Mouse (Mus musculus) MEL (cell line): ENCODE measurements around the gene Mrpl9. TPM values are rescaled to one million over a fixed set of nuclear protein-coding genes. Genes with fewer than 3 reads are reported as not detected.

Experiments used
- DNase-seq: peaks from one replicate; pipeline ENCODE4 v3.0.0; 2011; ENCODE audit warnings: low read depth, low spot score
- H3K27ac ChIP-seq: 2 replicates; pipeline ENCODE4 v1.5.1; 2012; ENCODE audit warnings: low read depth, mild to moderate bottlenecking, control low read depth, low read length, moderate library complexity; ENCODE audit not compliant: control insufficient read depth
- H3K27me3 ChIP-seq, 2 experiments: fragments of 150-350 bp in 1 of 2; sonication (generic) in 1 of 2; 2 replicates each; pipeline ENCODE4 v1.6.1; 2012; ENCODE audit warnings: low read length in 2 of 2, mild to moderate bottlenecking in 2 of 2, improper control_type of control experiment in 1 of 2, moderate library complexity in 1 of 2; ENCODE audit not compliant: insufficient read depth in 2 of 2, control insufficient read depth in 1 of 2
- H3K36me3 ChIP-seq, 2 experiments: 2 replicates each; pipeline ENCODE4 v1.6.1; 2012 to 2014; ENCODE audit warnings: low read length in 2 of 2, improper control_type of control experiment in 1 of 2, inconsistent platforms in 1 of 2, mild to moderate bottlenecking in 1 of 2; ENCODE audit not compliant: insufficient read depth in 2 of 2, control insufficient read depth in 1 of 2
- H3K4me1 ChIP-seq, 2 experiments: fragments of 150-350 bp in 1 of 2; sonication (generic) in 1 of 2; 2 replicates each; pipeline ENCODE4 v1.6.1; 2012; ENCODE audit warnings: low read length in 2 of 2, improper control_type of control experiment in 1 of 2, mild to moderate bottlenecking in 1 of 2; ENCODE audit not compliant: insufficient read depth in 2 of 2, control insufficient read depth in 1 of 2
- H3K4me3 ChIP-seq, 2 experiments: fragments of 150-350 bp in 1 of 2; sonication (generic) in 1 of 2; 2 replicates each; pipeline ENCODE4 v1.5.1; 2012; ENCODE audit warnings: low read depth in 2 of 2, low read length in 2 of 2, mild to moderate bottlenecking in 2 of 2, moderate library complexity in 2 of 2, control low read depth in 1 of 2, improper control_type of control experiment in 1 of 2; ENCODE audit not compliant: control insufficient read depth in 1 of 2, insufficient read depth in 1 of 2
- H3K79me2 ChIP-seq: 2 replicates; pipeline ENCODE4 v1.6.1; 2012; ENCODE audit warnings: mild to moderate bottlenecking, low read length, moderate library complexity; ENCODE audit not compliant: control insufficient read depth, poor library complexity, insufficient read depth
- H3K9ac ChIP-seq: 2 replicates; pipeline ENCODE4 v1.6.1; 2012; ENCODE audit warnings: low read depth, mild to moderate bottlenecking, control low read depth, low read length, moderate library complexity; ENCODE audit not compliant: control insufficient read depth, poor library complexity, severe bottlenecking
- H3K9me3 ChIP-seq: fragments of 150-350 bp; sonication (generic); replicated peaks from 2 replicates; pipeline ENCODE4 v1.6.1; 2012; ENCODE audit warnings: mild to moderate bottlenecking, low read length, improper control_type of control experiment, moderate library complexity; ENCODE audit not compliant: insufficient read depth
- BHLHE40 ChIP-seq: IDR thresholded peaks from 2 replicates; pipeline ENCODE4 v1.6.1; 2012; ENCODE audit warnings: low read depth, mild to moderate bottlenecking, inconsistent platforms, low read length, improper control_type of control experiment, borderline replicate concordance
- CHD1 ChIP-seq: IDR thresholded peaks from 2 replicates; pipeline ENCODE4 v1.6.1; 2012; ENCODE audit warnings: low read depth, mild to moderate bottlenecking, inconsistent platforms, low read length, improper control_type of control experiment
- CHD2 ChIP-seq: IDR thresholded peaks from 2 replicates; pipeline ENCODE4 v1.6.1; 2011; ENCODE audit warnings: low read length, improper control_type of control experiment
- E2F4 ChIP-seq: IDR thresholded peaks from 2 replicates; pipeline ENCODE4 v1.6.1; 2011; ENCODE audit warnings: low read depth, low read length, improper control_type of control experiment, borderline replicate concordance
- ELF1 ChIP-seq: IDR thresholded peaks from 2 replicates; pipeline ENCODE4 v1.6.1; 2014; ENCODE audit warnings: low read depth, mild to moderate bottlenecking, inconsistent platforms, low read length, improper control_type of control experiment, moderate library complexity
- EP300 ChIP-seq, 2 experiments: IDR thresholded peaks; 2 replicates each; pipeline ENCODE4 v1.6.1; 2011; ENCODE audit warnings: improper control_type of control experiment in 2 of 2, low read length in 2 of 2, low read depth in 1 of 2, mild to moderate bottlenecking in 1 of 2
- ETS1 ChIP-seq: IDR thresholded peaks from 2 replicates; pipeline ENCODE4 v1.6.1; 2012; ENCODE audit warnings: low read depth, mild to moderate bottlenecking, inconsistent platforms, low read length, improper control_type of control experiment, moderate library complexity
- GABPA ChIP-seq: IDR thresholded peaks from 2 replicates; pipeline ENCODE4 v1.6.1; 2012; ENCODE audit warnings: low read depth, mild to moderate bottlenecking, inconsistent platforms, low read length, improper control_type of control experiment, moderate library complexity
- GATA1 ChIP-seq: IDR thresholded peaks from 2 replicates; pipeline ENCODE4 v1.6.1; 2011; ENCODE audit warnings: low read depth, low read length, improper control_type of control experiment
- KAT2A ChIP-seq: conservative IDR thresholded peaks from 2 replicates; pipeline ENCODE4 v1.6.1; 2012; ENCODE audit warnings: low read depth, low read length, improper control_type of control experiment, inconsistent platforms
- MAFK ChIP-seq: IDR thresholded peaks from 2 replicates; pipeline ENCODE4 v1.6.1; 2011; ENCODE audit warnings: low read depth, mild to moderate bottlenecking, low read length, improper control_type of control experiment, borderline replicate concordance
- MEF2A ChIP-seq: IDR thresholded peaks from 2 replicates; pipeline ENCODE4 v1.6.1; 2014; ENCODE audit warnings: low read depth, mild to moderate bottlenecking, inconsistent platforms, low read length, improper control_type of control experiment; ENCODE audit not compliant: poor library complexity, insufficient replicate concordance, severe bottlenecking; ENCODE audit errors: extremely low read depth
- MXI1 ChIP-seq: IDR thresholded peaks from 2 replicates; pipeline ENCODE4 v1.6.1; 2011; ENCODE audit warnings: mild to moderate bottlenecking, low read depth, low read length, improper control_type of control experiment
- MYB ChIP-seq: IDR thresholded peaks from 2 replicates; pipeline ENCODE4 v1.6.1; 2011; ENCODE audit warnings: mild to moderate bottlenecking, low read depth, low read length, improper control_type of control experiment
- NELFE ChIP-seq: IDR thresholded peaks from 2 replicates; pipeline ENCODE4 v1.6.1; 2011; ENCODE audit warnings: low read depth, low read length, improper control_type of control experiment
- POLR2A ChIP-seq, 2 experiments: IDR thresholded peaks; 2 replicates each; pipeline ENCODE4 v1.6.1; 2011 to 2012; ENCODE audit warnings: low read length in 2 of 2, mild to moderate bottlenecking in 2 of 2, control low read depth in 1 of 2, improper control_type of control experiment in 1 of 2, low read depth in 1 of 2, moderate library complexity in 1 of 2; ENCODE audit not compliant: control insufficient read depth in 1 of 2, insufficient read depth in 1 of 2, poor library complexity in 1 of 2
- POLR2AphosphoS5 ChIP-seq: IDR thresholded peaks from 2 replicates; pipeline ENCODE4 v1.6.1; 2012; ENCODE audit warnings: low read depth, borderline replicate concordance, mild to moderate bottlenecking, inconsistent platforms, low read length, moderate library complexity, mixed read lengths
- RAD21 ChIP-seq: IDR thresholded peaks from 2 replicates; pipeline ENCODE4 v1.6.1; 2011; ENCODE audit warnings: mild to moderate bottlenecking, low read depth, low read length, improper control_type of control experiment
- RCOR1 ChIP-seq: IDR thresholded peaks from 2 replicates; pipeline ENCODE4 v1.6.1; 2012; ENCODE audit warnings: low read depth, mild to moderate bottlenecking, inconsistent platforms, low read length, improper control_type of control experiment
- SIN3A ChIP-seq: IDR thresholded peaks from 2 replicates; pipeline ENCODE4 v1.6.1; 2012; ENCODE audit warnings: low read length, improper control_type of control experiment, inconsistent platforms
- SMC3 ChIP-seq: IDR thresholded peaks from 2 replicates; pipeline ENCODE4 v1.6.1; 2011; ENCODE audit warnings: low read depth, low read length, improper control_type of control experiment
- TAL1 ChIP-seq: IDR thresholded peaks from 2 replicates; pipeline ENCODE4 v1.6.1; 2012; ENCODE audit warnings: mild to moderate bottlenecking, inconsistent platforms, low read length, moderate library complexity, mixed read lengths
- TBP ChIP-seq: IDR thresholded peaks from 2 replicates; pipeline ENCODE4 v1.8.0; 2011; ENCODE audit warnings: low read depth, low read length, improper control_type of control experiment
- TCF12 ChIP-seq: IDR thresholded peaks from 2 replicates; pipeline ENCODE4 v1.6.1; 2014; ENCODE audit warnings: low read depth, mild to moderate bottlenecking, inconsistent platforms, low read length, improper control_type of control experiment, moderate library complexity
- UBTF ChIP-seq: IDR thresholded peaks from 2 replicates; pipeline ENCODE4 v1.6.1; 2012; ENCODE audit warnings: low read depth, mild to moderate bottlenecking, inconsistent platforms, low read length, improper control_type of control experiment, moderate library complexity, borderline replicate concordance; ENCODE audit not compliant: insufficient read depth
- ZC3H11A ChIP-seq: IDR thresholded peaks from 2 replicates; pipeline ENCODE4 v1.6.1; 2012; ENCODE audit warnings: low read depth, mild to moderate bottlenecking, inconsistent platforms, low read length, improper control_type of control experiment
- ZKSCAN1 ChIP-seq: IDR thresholded peaks from 2 replicates; pipeline ENCODE4 v1.6.1; 2012; ENCODE audit warnings: low read depth, mild to moderate bottlenecking, inconsistent platforms, low read length, improper control_type of control experiment, moderate library complexity
- ZMIZ1 ChIP-seq: IDR thresholded peaks from 2 replicates; pipeline ENCODE4 v1.6.1; 2012; ENCODE audit warnings: low read depth, mild to moderate bottlenecking, inconsistent platforms, low read length, improper control_type of control experiment, moderate library complexity
- ZNF384 ChIP-seq: IDR thresholded peaks from 2 replicates; pipeline ENCODE4 v1.6.1; 2012; ENCODE audit warnings: low read depth, mild to moderate bottlenecking, inconsistent platforms, low read length, improper control_type of control experiment
- polyA plus RNA-seq, 2 experiments: library from polyadenylated mRNA; stranded (reverse) in 1 of 2; unstranded in 1 of 2; fragments of >175 nt in 1 of 2; fragments of >200 nt in 1 of 2; gene quantifications; 2 replicates each; pipeline versions ENCODE4 v1.2.1 to v1.2.4; 2012; ENCODE audit warnings: low replicate concordance in 2 of 2, low read depth in 1 of 2; ENCODE audit not compliant: insufficient read length in 2 of 2, insufficient read depth in 1 of 2, missing spikeins in 1 of 2
- total RNA-seq: library from RNA; depleted of rRNA; stranded (reverse); fragments of 300-350 nt; gene quantifications from 2 replicates; pipeline ENCODE4 v1.2.3, GENCODE M21; 2012

The Mrpl9 gene
- total and polyA plus RNA-seq, 3 experiments, result 191 to 208 TPM; not detected in 1

GRCm38 (mm10) chr3:94405561-94405960 lies 37.6 kb upstream of the Mrpl9 start:
- DNase-seq, result no peak
- Histone ChIP-seq H3K4me1 (no peaks in the 10 kb centered on the region), H3K9ac (no peak overlapping the region), H3K27me3 (peaks cover 11 to 16% of the 10 kb centered on the region in 2 experiments), H3K79me2 (no peaks in the 10 kb centered on the region), H3K36me3 (no peaks in the 10 kb centered on the region), H3K9me3 (no peaks in the 10 kb centered on the region), H3K4me3 (no peak overlapping the region), H3K27ac (no peak overlapping the region)
- TF ChIP-seq TCF12 (no peak), MEF2A (no peak), TBP (no peak), NELFE (no peak), MYB (no peak), TAL1 (no peak), GATA1 (no peak), ZKSCAN1 (no peak), SMC3 (no peak), MAFK (no peak), ELF1 (no peak), MXI1 (no peak), ZC3H11A (no peak), SIN3A (no peak), UBTF (no peak), CHD1 (no peak), EP300 (IDR thresholded peaks at IDR 0.05; ENCODE audit: low read depth in 1 of 2, low read length in 2 of 2) (no peak)

- H3K27ac ChIP-seq, result no peak overlapping the region
- no peaks in the 10 kb centered on the region for H3K4me1 ChIP-seq
- no peak for DNase-seq
- no peaks in the 10 kb centered on the region for H3K79me2 ChIP-seq
- no peak overlapping the region for H3K4me3 ChIP-seq
- H3K9ac ChIP-seq, result no peak overlapping the region
- peaks cover 16 to 21% of the 10 kb centered on the region in 2 experiments for H3K27me3 ChIP-seq
- H3K36me3 ChIP-seq, result no peaks in the 10 kb centered on the region
- TF ChIP-seq ZC3H11A, result no peak
- TF ChIP-seq BHLHE40, result no peak
- no peak for TF ChIP-seq GATA1
- TF ChIP-seq ETS1, result no peak
- TF ChIP-seq RCOR1, result no peak
- no peak for TF ChIP-seq KAT2A
- TF ChIP-seq RAD21, result no peak
- TF ChIP-seq POLR2AphosphoS5, result no peak
- TF ChIP-seq MYB, result no peak
- TF ChIP-seq ZNF384, result no peak
- TF ChIP-seq TBP, result no peak
- no peak for TF ChIP-seq CHD2
- no peak for TF ChIP-seq POLR2A (IDR thresholded peaks at IDR 0.05; ENCODE audit: control insufficient read depth in 1 of 2, insufficient read depth in 1 of 2, low read depth in 1 of 2, low read length in 2 of 2, poor library complexity in 1 of 2)
- TF ChIP-seq ZMIZ1, result no peak
- TF ChIP-seq GABPA, result no peak
- TF ChIP-seq EP300 (IDR thresholded peaks at IDR 0.05; ENCODE audit: low read depth in 1 of 2, low read length in 2 of 2), result no peak
- no peak for TF ChIP-seq E2F4
- no peak for TF ChIP-seq UBTF
- TF ChIP-seq TAL1, result no peak
- no peaks in the 10 kb centered on the region for H3K9me3 ChIP-seq
Measured at GRCm38 (mm10) chr3:94412530-94412929, 30.6 kb upstream of the Mrpl9 start.
